Mouse (Mus musculus) lung, embryonic 14.5 days (tissue): ENCODE results near the gene Bmp7. TPM values are rescaled to one million over a fixed set of nuclear protein-coding genes. Genes with fewer than 3 reads are reported as not detected.

ENCODE experiments used
- ATAC-seq: fragments of 200-750 bp; cut with Nextera tagmentation; 2 replicates; pipeline ENCODE4 v1.8.0; 2017; ENCODE audit warnings: mild to moderate bottlenecking, moderate TSS enrichment, moderate library complexity; ENCODE audit not compliant: insufficient read depth
- DNase-seq: peaks from one replicate; pipeline ENCODE4 v3.0.0-alpha.2; 2015
- H3K27ac ChIP-seq: fragments of 300-500 bp; sonication (generic); 2 replicates; pipeline ENCODE4 v1.5.1; 2014; ENCODE audit warnings: low read depth, mild to moderate bottlenecking, moderate library complexity
- H3K27me3 ChIP-seq: fragments of 300-500 bp; sonication (generic); 2 replicates; pipeline ENCODE4 v1.6.1; 2014; ENCODE audit warnings: low read length, control low read depth; ENCODE audit not compliant: insufficient read depth
- H3K36me3 ChIP-seq: fragments of 300-500 bp; sonication (generic); 2 replicates; pipeline ENCODE4 v1.6.1; 2014; ENCODE audit warnings: control low read depth; ENCODE audit not compliant: insufficient read depth
- H3K4me1 ChIP-seq: fragments of 300-500 bp; sonication (generic); 2 replicates; pipeline ENCODE4 v1.6.1; 2014; ENCODE audit warnings: antibody characterized with exemption, control low read depth; ENCODE audit not compliant: insufficient read depth
- H3K4me2 ChIP-seq: fragments of 300-500 bp; sonication (generic); 2 replicates; pipeline ENCODE4 v1.6.1; 2014; ENCODE audit warnings: mild to moderate bottlenecking
- H3K4me3 ChIP-seq: fragments of 300-500 bp; sonication (generic); 2 replicates; pipeline ENCODE4 v1.5.1; 2014; ENCODE audit warnings: low read depth, low read length
- H3K9ac ChIP-seq: fragments of 300-500 bp; sonication (generic); 2 replicates; pipeline ENCODE4 v1.6.1; 2014
- H3K9me3 ChIP-seq: fragments of 300-500 bp; sonication (generic); 2 replicates; pipeline ENCODE4 v1.6.1; 2016; ENCODE audit warnings: low read depth, low read length, control low read depth
- CTCF ChIP-seq: IDR thresholded peaks from 2 replicates; pipeline ENCODE4 v1.5.1; 2016; ENCODE audit warnings: antibody characterized with exemption, low read depth
- WGBS: fragments of 180-500 bp; shearing (Covaris S2); extraction: QIAGEN DNeasy Blood & Tissue Kit; methylation state at CpG from one replicate; pipeline ENCODE4 v1.1.7; 2014; 5-methylcytosine and 5-hydroxymethylcytosine counted together
- polyA plus RNA-seq: library from polyadenylated mRNA; unstranded; fragments of >200 nt; fragmentation: Nextera tagmentation; extraction: Ambion mirVana; gene quantifications from 2 replicates; pipeline ENCODE4 v1.2.1, GENCODE M21; 2014

Gene Bmp7
- polyA plus RNA-seq, 1 experiment from 2014 or later: 10.7 TPM

DNA sequence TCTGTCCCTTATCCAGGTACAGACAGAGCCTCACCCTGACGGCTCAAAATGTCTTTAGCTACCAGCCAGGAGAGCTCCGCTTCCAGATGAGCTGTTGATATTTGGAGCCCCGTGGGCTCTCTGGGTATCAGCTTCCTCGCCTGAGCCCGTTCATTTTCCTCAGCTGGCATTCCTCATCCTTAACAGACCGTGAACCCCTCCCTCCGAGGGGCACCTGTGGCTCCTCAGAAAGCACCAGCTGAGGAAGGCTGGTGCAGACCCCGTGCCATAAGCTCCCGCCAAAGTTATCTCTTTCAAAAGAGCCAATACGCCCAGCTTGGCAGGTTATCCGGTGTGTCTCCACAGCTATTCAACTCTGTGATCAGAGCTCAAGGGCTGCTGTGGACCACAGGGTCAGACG, 50.9 kb downstream of the Bmp7 start:
- ATAC-seq (no peak), DNase-seq (no peak)
- Histone ChIP-seq H3K4me1 (no peaks in the 10 kb centered on the region), H3K4me2 (no peak overlapping the region), H3K36me3 (no peaks in the 10 kb centered on the region), H3K4me3 (no peak overlapping the region), H3K9ac (no peak overlapping the region), H3K9me3 (no peaks in the 10 kb centered on the region), H3K27ac (no peak overlapping the region), H3K27me3 (no peaks in the 10 kb centered on the region)
- 74% methylated on average over 12 of the region's 12 CpGs for WGBS
- no peak for TF ChIP-seq CTCF

DNA sequence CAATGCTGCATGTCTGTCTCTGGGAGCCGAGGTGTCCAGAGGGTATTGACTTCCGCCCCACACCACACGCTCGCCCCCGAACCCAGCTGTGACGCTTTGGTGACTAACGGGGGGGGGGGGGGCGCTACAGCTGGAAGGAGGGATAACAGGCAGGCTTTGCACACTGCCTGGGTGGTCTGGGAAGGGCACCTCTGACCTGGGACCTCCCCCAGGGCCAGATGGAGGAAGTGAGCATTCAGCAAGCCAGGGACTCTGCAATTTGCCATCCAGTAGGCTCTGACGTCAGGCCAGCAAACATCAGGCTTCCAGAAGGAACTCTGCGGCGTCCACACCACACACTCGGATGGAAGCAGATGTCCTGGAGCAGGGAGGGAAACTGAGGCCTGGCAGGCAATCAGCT, 52.0 kb downstream of the Bmp7 start:
- H3K4me3 ChIP-seq: no peak overlapping the region
- H3K27me3 ChIP-seq: no peaks in the 10 kb centered on the region
- H3K4me1 ChIP-seq: no peaks in the 10 kb centered on the region
- H3K9ac ChIP-seq: no peak overlapping the region
- DNase-seq: peak; percentile 64
- ATAC-seq: peak; percentile 63
- H3K4me2 ChIP-seq: no peak overlapping the region
- no peak overlapping the region for H3K27ac ChIP-seq
- TF ChIP-seq CTCF: no peak
- WGBS: 37% methylated on average over 12 of the region's 12 CpGs
- no peaks in the 10 kb centered on the region for H3K36me3 ChIP-seq
- no peaks in the 10 kb centered on the region for H3K9me3 ChIP-seq

DNA sequence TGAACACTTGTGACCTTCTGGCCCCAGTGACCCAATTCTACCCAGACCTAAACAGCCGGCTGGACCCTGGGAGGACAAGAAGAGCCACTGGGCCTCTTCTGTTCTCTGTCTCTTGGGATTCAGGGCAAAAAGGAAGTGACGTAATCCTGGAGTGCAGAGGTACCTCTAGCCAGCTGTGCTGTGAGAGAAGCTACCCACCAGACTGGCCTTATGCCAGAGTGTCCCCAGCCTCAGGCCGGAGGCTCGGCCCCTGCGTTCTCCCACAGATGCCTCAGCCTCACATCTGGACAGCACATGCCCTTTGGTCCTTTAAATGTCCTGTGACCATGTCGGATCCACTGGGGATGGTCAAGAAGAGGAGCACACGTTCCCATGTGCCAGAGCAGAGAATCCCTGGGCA, 54.3 kb downstream of the Bmp7 start:
- DNase-seq (peak; percentile 57), ATAC-seq (no peak)
- Histone ChIP-seq H3K27me3 (no peaks in the 10 kb centered on the region), H3K4me2 (no peak overlapping the region), H3K4me3 (no peak overlapping the region), H3K9ac (no peak overlapping the region), H3K27ac (no peak overlapping the region), H3K9me3 (no peaks in the 10 kb centered on the region), H3K36me3 (no peaks in the 10 kb centered on the region), H3K4me1 (no peaks in the 10 kb centered on the region)
- no peak for TF ChIP-seq CTCF
- 33% methylated on average over 7 of the region's 7 CpGs for WGBS

GRCm38 (mm10) chr2:172884584-172884983, 55.5 kb downstream of the Bmp7 start:
- TF ChIP-seq CTCF: no peak
- Histone ChIP-seq H3K27ac (no peak overlapping the region), H3K4me1 (no peaks in the 10 kb centered on the region), H3K4me3 (no peak overlapping the region), H3K4me2 (no peak overlapping the region), H3K9me3 (no peaks in the 10 kb centered on the region), H3K27me3 (no peaks in the 10 kb centered on the region), H3K36me3 (no peaks in the 10 kb centered on the region), H3K9ac (no peak overlapping the region)
- ATAC-seq (no peak), DNase-seq (no peak)
- 62% methylated on average over 6 of the region's 6 CpGs for WGBS

DNA sequence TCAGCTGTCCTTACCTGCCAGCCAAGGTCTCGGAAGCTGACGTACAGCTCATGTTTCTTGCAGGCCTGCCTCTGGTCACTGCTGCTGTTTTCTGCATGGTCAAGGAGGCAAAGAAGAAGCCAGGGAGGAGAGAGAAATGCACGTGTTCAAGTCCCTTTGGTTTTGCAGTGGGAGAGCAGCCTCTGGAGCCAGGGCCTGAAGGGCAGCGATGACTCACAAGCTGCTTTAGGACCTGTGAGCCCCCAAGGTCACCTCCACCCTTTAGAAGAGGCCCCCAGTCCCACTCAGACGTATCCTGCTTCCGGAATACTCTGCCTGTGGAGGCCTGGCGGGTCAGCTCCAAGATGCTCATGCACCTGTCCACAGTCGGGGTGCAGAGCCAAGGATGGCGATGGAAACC, 64.9 kb downstream of the Bmp7 start:
- no peaks in the 10 kb centered on the region for H3K36me3 ChIP-seq
- no peak overlapping the region for H3K27ac ChIP-seq
- no peaks in the 10 kb centered on the region for H3K27me3 ChIP-seq
- no peak overlapping the region for H3K9ac ChIP-seq
- DNase-seq (no peak), ATAC-seq (no peak)
- H3K4me1 ChIP-seq: no peaks in the 10 kb centered on the region
- TF ChIP-seq CTCF: no peak
- no peaks in the 10 kb centered on the region for H3K9me3 ChIP-seq
- 80% methylated on average over 9 of the region's 9 CpGs for WGBS
- no peak overlapping the region for H3K4me3 ChIP-seq
- H3K4me2 ChIP-seq: no peak overlapping the region

DNA sequence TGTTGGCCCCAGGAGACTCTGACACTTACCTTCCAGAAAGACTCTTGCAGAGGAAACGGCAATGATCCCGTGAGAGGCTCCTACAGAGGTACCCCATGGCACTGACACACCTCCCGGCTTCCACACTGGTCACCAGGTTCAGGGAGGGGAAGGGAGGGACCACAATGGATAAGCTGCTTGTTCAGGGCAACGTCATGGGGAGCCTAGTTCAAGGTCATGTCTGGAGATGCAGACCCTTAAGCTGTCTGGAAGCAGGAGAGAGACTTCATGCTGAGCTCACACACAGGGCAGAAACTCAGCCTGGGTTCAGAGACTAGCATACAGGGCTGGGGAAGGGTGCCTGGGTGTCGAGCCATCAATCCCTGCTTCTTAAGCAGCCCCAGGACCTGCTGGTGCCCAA, 73.8 kb downstream of the Bmp7 start:
- H3K27ac ChIP-seq: peak overlapping the region; percentile 58; the same call in 1 of the 2 replicates
- no peak for DNase-seq
- 0 out of 2 replicates have a peak, but pooled peaks cover 1% of the 10 kb centered on the region for H3K27me3 ChIP-seq
- H3K9ac ChIP-seq: no peak overlapping the region
- H3K4me2 ChIP-seq: no peak overlapping the region
- no peak for TF ChIP-seq CTCF
- 61% methylated on average over 5 of the region's 5 CpGs for WGBS
- no peak for ATAC-seq
- no peak overlapping the region for H3K4me3 ChIP-seq
- H3K9me3 ChIP-seq: no peaks in the 10 kb centered on the region
- no peaks in the 10 kb centered on the region for H3K36me3 ChIP-seq
- peaks cover 29% of the 10 kb centered on the region for H3K4me1 ChIP-seq

DNA sequence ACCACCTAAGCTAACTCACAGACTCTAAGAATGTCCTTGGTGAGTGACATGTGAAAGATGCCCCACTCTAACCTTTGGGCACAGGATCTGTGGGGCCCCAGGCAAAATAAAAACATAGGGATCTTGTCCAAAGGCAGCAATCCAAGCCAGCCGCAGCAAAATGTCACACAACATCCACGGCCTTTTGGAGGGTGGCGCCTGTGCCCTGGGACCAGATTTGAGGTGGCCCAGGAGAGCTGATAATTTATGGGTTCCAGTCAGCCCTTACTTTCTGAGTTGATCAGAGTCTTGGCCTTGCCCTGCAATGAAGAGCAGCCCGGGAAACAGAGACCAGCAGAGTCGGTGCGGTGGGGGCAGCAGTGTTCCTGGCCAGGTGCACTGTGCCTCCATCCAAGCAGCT, 75.0 kb downstream of the Bmp7 start:
- no peak overlapping the region for H3K4me3 ChIP-seq
- 83% methylated on average over 6 of the region's 6 CpGs for WGBS
- ATAC-seq: no peak
- H3K4me1 ChIP-seq: peaks cover 29% of the 10 kb centered on the region
- H3K27ac ChIP-seq: no peak overlapping the region
- no peaks in the 10 kb centered on the region for H3K9me3 ChIP-seq
- no peaks in the 10 kb centered on the region for H3K36me3 ChIP-seq
- no peak for TF ChIP-seq CTCF
- no peak overlapping the region for H3K9ac ChIP-seq
- no peak for DNase-seq
- no peak overlapping the region for H3K4me2 ChIP-seq
- H3K27me3 ChIP-seq: 0 out of 2 replicates have a peak, but pooled peaks cover 4% of the 10 kb centered on the region

DNA sequence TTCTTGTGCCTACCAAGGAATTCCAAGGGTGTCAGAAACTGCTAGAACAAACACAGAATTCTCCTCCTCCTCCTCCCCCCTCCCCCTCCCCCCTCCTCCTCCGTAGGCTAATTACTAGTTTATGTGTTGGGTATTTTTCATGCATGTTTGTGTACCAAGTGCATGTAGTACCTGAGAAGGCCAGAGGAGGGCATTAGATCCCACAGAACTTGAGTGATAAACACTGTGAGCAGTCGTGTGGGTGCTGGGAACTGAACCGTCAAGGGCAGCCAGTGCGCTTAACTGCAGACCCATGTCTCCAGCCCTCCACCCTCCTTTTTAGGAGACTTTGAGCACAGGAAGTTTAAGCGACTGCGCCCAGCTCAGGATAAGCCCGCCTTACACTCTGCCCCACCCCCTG, 75.6 kb downstream of the Bmp7 start:
- H3K4me1 ChIP-seq: peaks cover 29% of the 10 kb centered on the region
- no peaks in the 10 kb centered on the region for H3K9me3 ChIP-seq
- no peak overlapping the region for H3K4me2 ChIP-seq
- no peak overlapping the region for H3K27ac ChIP-seq
- 88% methylated on average over 7 of the region's 7 CpGs for WGBS
- no peak overlapping the region for H3K4me3 ChIP-seq
- no peaks in the 10 kb centered on the region for H3K36me3 ChIP-seq
- no peak for ATAC-seq
- DNase-seq: no peak
- peak; percentile 42 for TF ChIP-seq CTCF
- 0 out of 2 replicates have a peak, but pooled peaks cover 4% of the 10 kb centered on the region for H3K27me3 ChIP-seq
- H3K9ac ChIP-seq: no peak overlapping the region
